Comparison of ENCODE assay signal across 8 mouse cellular contexts in genomic region chr15:84714730-84715129, GRCm38 (mm10). TPM values are rescaled to one million over a fixed set of nuclear protein-coding genes. Genes with fewer than 3 reads are reported as not detected.
DNase-seq lines count a peak whose midpoint lies in the region; ATAC-seq and TF ChIP-seq lines count a peak whose summit lies in the region.

No protein-coding gene starts in this region.

- WGBS in forebrain, embryonic 13.5 days, result under 1% methylated on average over 17 of the region's 17 CpGs
- 1% methylated on average over 17 of the region's 17 CpGs for WGBS in midbrain, embryonic 11.5 days
- under 1% methylated on average over 17 of the region's 17 CpGs for WGBS in stomach, embryonic 15.5 days

- TF ChIP-seq EP300 in ES-Bruce4 (IDR thresholded peaks at IDR 0.05; ENCODE audit: insufficient read depth, low read depth, low read length), result peak; percentile 77; the same call in 1 of the 2 replicates

- H3K27me3 ChIP-seq in ES-Bruce4 (ENCODE audit: control insufficient read depth, insufficient read depth, low read length, poor library complexity, severe bottlenecking), result no peaks in the 10 kb centered on the region
- H3K27me3 ChIP-seq in forebrain, embryonic 13.5 days, result peaks cover 20% of the 10 kb centered on the region
- H3K27me3 ChIP-seq in midbrain, embryonic 11.5 days (ENCODE audit: control insufficient read depth, insufficient read depth, low read length), result peaks cover 14% of the 10 kb centered on the region
- no peaks in the 10 kb centered on the region for H3K27me3 ChIP-seq in stomach, embryonic 15.5 days (replicated peaks)

- H3K4me1 ChIP-seq in ES-Bruce4 (ENCODE audit: control insufficient read depth, insufficient read depth, low read length), result peaks cover 5% of the 10 kb centered on the region
- peaks cover 11% of the 10 kb centered on the region for H3K4me1 ChIP-seq in forebrain, embryonic 13.5 days
- peaks cover 8% of the 10 kb centered on the region for H3K4me1 ChIP-seq in midbrain, embryonic 11.5 days (ENCODE audit: control insufficient read depth, insufficient read depth, low read length)
- H3K4me1 ChIP-seq in stomach, embryonic 15.5 days, result peaks cover 26% of the 10 kb centered on the region

- H3K9ac ChIP-seq in ES-Bruce4 (ENCODE audit: low read depth, poor library complexity, severe bottlenecking), result peak overlapping the region; percentile 6; the same call in 1 of the 2 replicates
- H3K9ac ChIP-seq in forebrain, embryonic 13.5 days, result peak overlapping the region; percentile 35; the same call in 1 of the 2 replicates
- peak overlapping the region; percentile 52 for H3K9ac ChIP-seq in midbrain, embryonic 11.5 days (ENCODE audit: low read length)
- no peak overlapping the region for H3K9ac ChIP-seq in stomach, embryonic 15.5 days

- peak; percentile 55; the same call in 1 of the 2 replicates for ATAC-seq in forebrain, embryonic 13.5 days
- peak; percentile 52; the same call in 1 of the 2 replicates for ATAC-seq in midbrain, embryonic 11.5 days (ENCODE audit: low FRiP score)
- ATAC-seq in stomach, embryonic 15.5 days (ENCODE audit: insufficient read depth, low FRiP score, low read depth), result peak; percentile 78

- no peak for TF ChIP-seq CTCF in ES-Bruce4 (IDR thresholded peaks at IDR 0.05; ENCODE audit: low read depth, low read length)

- H3K27ac ChIP-seq in ES-Bruce4 (ENCODE audit: insufficient read depth, low read length), result peak overlapping the region; percentile 84
- H3K27ac ChIP-seq in forebrain, embryonic 13.5 days, result peak overlapping the region; percentile 57
- H3K27ac ChIP-seq in midbrain, embryonic 11.5 days (ENCODE audit: low read depth, low read length), result no peak overlapping the region
- peak overlapping the region; percentile 84 for H3K27ac ChIP-seq in stomach, embryonic 15.5 days

- no peak for TF ChIP-seq POLR2A in ES-Bruce4 (IDR thresholded peaks at IDR 0.05; ENCODE audit: insufficient read depth, low read length)

- intact Hi-C loops in heart, postnatal 25 days (cut with DNase I), result no loop called here
- intact Hi-C loops in left cerebral cortex, postnatal 4 days (cut with DNase I), result no loop called here

- H3K4me2 ChIP-seq in forebrain, embryonic 13.5 days, result peak overlapping the region; percentile 51
- peak overlapping the region; percentile 39 for H3K4me2 ChIP-seq in midbrain, embryonic 11.5 days
- H3K4me2 ChIP-seq in stomach, embryonic 15.5 days, result peak overlapping the region; percentile 52

- H3K4me3 ChIP-seq in ES-Bruce4 (ENCODE audit: low read depth, low read length), result peak overlapping the region; percentile 4; the same call in 1 of the 2 replicates
- H3K4me3 ChIP-seq in forebrain, embryonic 13.5 days, result peak overlapping the region; percentile 8; the same call in 1 of the 2 replicates
- peak overlapping the region; percentile 14; the same call in 1 of the 2 replicates for H3K4me3 ChIP-seq in midbrain, embryonic 11.5 days (ENCODE audit: low read depth, low read length)
- peak overlapping the region; percentile 22; the same call in 1 of the 2 replicates for H3K4me3 ChIP-seq in stomach, embryonic 15.5 days (replicated peaks)

- peak; percentile 81 to 89 for DNase-seq in adrenal gland, adult (ENCODE audit: inconsistent age in 2 of 2, low spot score in 1 of 2)
- DNase-seq in heart, postnatal 25 days (ENCODE audit: low spot score), result peak; percentile 89
- DNase-seq in left cerebral cortex, postnatal 4 days, result peak; percentile 70
- peak; percentile 93 for DNase-seq in midbrain, embryonic 11.5 days (ENCODE audit: low spot score, missing footprints)
- no peak for DNase-seq in c-Kit-positive CD71-positive TER-119-positive erythroid progenitor cells, embryonic 14.5 days (ENCODE audit: low spot score)

- H3K36me3 ChIP-seq in ES-Bruce4 (ENCODE audit: control insufficient read depth, insufficient read depth, low read length, poor library complexity, severe bottlenecking), result no peaks in the 10 kb centered on the region
- no peaks in the 10 kb centered on the region for H3K36me3 ChIP-seq in forebrain, embryonic 13.5 days (ENCODE audit: poor library complexity, severe bottlenecking)
- H3K36me3 ChIP-seq in midbrain, embryonic 11.5 days (ENCODE audit: control insufficient read depth, insufficient read depth, low read length), result no peaks in the 10 kb centered on the region
- H3K36me3 ChIP-seq in stomach, embryonic 15.5 days, result no peaks in the 10 kb centered on the region

- no peaks in the 10 kb centered on the region for H3K9me3 ChIP-seq in ES-Bruce4 (replicated peaks; ENCODE audit: control insufficient read depth, insufficient read depth, low read length, poor library complexity, severe bottlenecking)
- no peaks in the 10 kb centered on the region for H3K9me3 ChIP-seq in forebrain, embryonic 13.5 days (replicated peaks)
- no peaks in the 10 kb centered on the region for H3K9me3 ChIP-seq in midbrain, embryonic 11.5 days (ENCODE audit: control insufficient read depth, low read length)
- no peaks in the 10 kb centered on the region for H3K9me3 ChIP-seq in stomach, embryonic 15.5 days

RNA-seq across cellular contexts. Expression of gene Arhgap8, which starts 5.1 kb away (rescaled TPM):
- polyA plus RNA-seq in ES-Bruce4 (2011; ENCODE audit: insufficient read depth, insufficient read length, low read depth, missing spikeins), result 41.1 and 43.9 TPM in 2 replicates
- polyA plus RNA-seq in forebrain, embryonic 13.5 days (2015; fragmentation: Nextera tagmentation; extraction: Ambion mirVana), result 0.11 and 0.34 TPM in 2 replicates
- 1 to 10 TPM in 1 of 2 experiments, under 1 TPM in 1; 0.55 to 1.1 TPM for total RNA-seq in heart, postnatal 25 days (2021)
- total RNA-seq in left cerebral cortex, postnatal 4 days (2021), result under 1 TPM; 0.26 to 0.56 TPM
- 1.1 and 1.7 TPM in 2 replicates for polyA plus RNA-seq in midbrain, embryonic 11.5 days (2014; fragmentation: Nextera tagmentation; extraction: Ambion mirVana)
- 10.3 and 11.4 TPM in 2 replicates for polyA plus RNA-seq in stomach, embryonic 15.5 days (2015; fragmentation: Nextera tagmentation; extraction: Ambion mirVana)

RNA-seq across cellular contexts. Expression of gene Prr5, which starts 45.3 kb away (rescaled TPM):
- 17.3 and 18.9 TPM in 2 replicates for polyA plus RNA-seq in ES-Bruce4 (2011; ENCODE audit: insufficient read depth, insufficient read length, low read depth, missing spikeins)
- 7.0 and 8.0 TPM in 2 replicates for polyA plus RNA-seq in forebrain, embryonic 13.5 days (2015; fragmentation: Nextera tagmentation; extraction: Ambion mirVana)
- 1 to 10 TPM; 3.1 to 3.4 TPM for total RNA-seq in heart, postnatal 25 days (2021)
- 10 to 100 TPM; 16.7 to 18.5 TPM for total RNA-seq in left cerebral cortex, postnatal 4 days (2021)
- 7.3 and 10.9 TPM in 2 replicates for polyA plus RNA-seq in midbrain, embryonic 11.5 days (2014; fragmentation: Nextera tagmentation; extraction: Ambion mirVana)
- polyA plus RNA-seq in stomach, embryonic 15.5 days (2015; fragmentation: Nextera tagmentation; extraction: Ambion mirVana), result 40.1 and 42.1 TPM in 2 replicates
